9 mouse cellular contexts compared by ENCODE assay signal in the genomic region with DNA sequence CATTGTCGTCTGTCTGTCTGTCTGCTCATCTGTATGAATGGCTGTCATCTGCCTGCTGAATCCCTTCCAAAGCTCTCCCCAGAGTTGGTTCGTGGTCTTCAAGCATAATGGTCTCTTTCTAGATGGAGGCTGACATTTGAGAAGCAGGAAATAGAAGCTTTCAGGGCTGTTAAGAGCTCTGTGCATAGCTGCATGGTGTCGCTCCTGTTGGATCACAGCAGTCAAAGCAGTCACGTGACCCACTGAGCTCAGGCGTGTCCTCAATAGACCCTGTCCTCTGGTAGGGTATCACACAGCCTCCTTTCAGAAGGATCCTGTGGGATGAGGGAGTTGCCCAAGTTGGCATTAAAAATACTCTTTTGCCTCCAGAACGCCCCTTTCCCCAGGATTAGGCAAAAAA.
DNase-seq lines count a peak whose midpoint lies in the region; ATAC-seq lines count a peak whose summit lies in the region.
"Had no signal": no experiment of that assay in that cellular context is flagged by ENCODE, and none has a peak within 500 bp of the region (broad histone marks: within the 10 kb centered on the region; RNA-seq: fewer than 3 reads in every experiment).

No protein-coding gene starts in this region.

- 0 out of 2 replicates have a peak overlapping the region, but pooled peaks have one; percentile 52 for H3K27ac ChIP-seq in hindbrain, embryonic 12.5 days
- H3K27ac ChIP-seq in midbrain, embryonic 11.5 days (ENCODE audit: low read depth, low read length) = no peak overlapping the region
- H3K27ac ChIP-seq: liver, embryonic 14.5 days had no signal

- H3K9ac ChIP-seq in hindbrain, embryonic 12.5 days = no peak overlapping the region
- no peak overlapping the region for H3K9ac ChIP-seq in midbrain, embryonic 11.5 days (ENCODE audit: low read length)
- H3K9ac ChIP-seq: liver, embryonic 14.5 days had no signal

- no peaks in the 10 kb centered on the region for H3K36me3 ChIP-seq in hindbrain, embryonic 12.5 days
- H3K36me3 ChIP-seq in midbrain, embryonic 11.5 days (ENCODE audit: control insufficient read depth, insufficient read depth, low read length) = no peaks in the 10 kb centered on the region

- no peak overlapping the region for H3K4me2 ChIP-seq in hindbrain, embryonic 12.5 days (replicated peaks)
- no peak overlapping the region for H3K4me2 ChIP-seq in midbrain, embryonic 11.5 days

- 47% methylated on average over 6 of the region's 6 CpGs for WGBS in hindbrain, embryonic 12.5 days
- WGBS in midbrain, embryonic 11.5 days = 58% methylated on average over 6 of the region's 6 CpGs

- no peaks in the 10 kb centered on the region for H3K9me3 ChIP-seq in hindbrain, embryonic 12.5 days (replicated peaks)
- no peaks in the 10 kb centered on the region for H3K9me3 ChIP-seq in midbrain, embryonic 11.5 days (ENCODE audit: control insufficient read depth, low read length)

- H3K4me3 ChIP-seq in hindbrain, embryonic 12.5 days = no peak overlapping the region
- no peak overlapping the region for H3K4me3 ChIP-seq in midbrain, embryonic 11.5 days (ENCODE audit: low read depth, low read length)

- ATAC-seq in hindbrain, embryonic 12.5 days (ENCODE audit: low FRiP score) = no peak
- ATAC-seq in midbrain, embryonic 11.5 days (ENCODE audit: low FRiP score) = peak; percentile 49; the same call in 1 of the 2 replicates

- H3K27me3 ChIP-seq in hindbrain, embryonic 12.5 days = no peaks in the 10 kb centered on the region
- H3K27me3 ChIP-seq in midbrain, embryonic 11.5 days (ENCODE audit: control insufficient read depth, insufficient read depth, low read length) = no peaks in the 10 kb centered on the region

- peak; percentile 41 for DNase-seq in layer of hippocampus, adult 9-11 months
- DNase-seq in layer of hippocampus, adult 8-10 months (ENCODE audit: low spot score in 2 of 2) = no peak
- peak; percentile 74 for DNase-seq in embryo, embryonic 11 days
- DNase-seq in midbrain, embryonic 11.5 days (ENCODE audit: low spot score, missing footprints) = peak; percentile 84
- DNase-seq in thymus, postnatal 10 days (ENCODE audit: low spot score in 2 of 2) = no peak
- no peak for DNase-seq in spleen, postnatal 10 days (ENCODE audit: low spot score in 2 of 2)
- DNase-seq in ovary, postnatal 14 days (ENCODE audit: low spot score) = no peak

- peaks cover 38% of the 10 kb centered on the region for H3K4me1 ChIP-seq in hindbrain, embryonic 12.5 days
- peaks cover 6% of the 10 kb centered on the region; the same call in 1 of the 2 replicates for H3K4me1 ChIP-seq in midbrain, embryonic 11.5 days (ENCODE audit: control insufficient read depth, insufficient read depth, low read length)

Comparison
In these comparisons a context has a peak if more than half of its experiments do, and no peak if none do; other contexts are left out.
1. DNase-seq: peak in layer of hippocampus, adult 9-11 months (single experiment), embryo, embryonic 11 days (single experiment) and midbrain, embryonic 11.5 days (single experiment); none in layer of hippocampus, adult 8-10 months (0 of 2), thymus, postnatal 10 days (0 of 2), spleen, postnatal 10 days (0 of 2) and ovary, postnatal 14 days (single experiment).